Mouse (Mus musculus) stomach, embryonic 15.5 days (tissue): ENCODE measurements at regions not wholly inside any gene's neighbourhood (a gene's known extent, or its start where the extent isn't known, plus 50 kb on each side); places are given as distances from the start of the nearest gene placed in this dataset.

Source experiments
- ATAC-seq: fragments of 200-750 bp; cut with Nextera tagmentation; 2 replicates; pipeline ENCODE4 v1.8.0; 2017; ENCODE audit warnings: low read depth, moderate number of reproducible peaks, moderate TSS enrichment; ENCODE audit not compliant: insufficient read depth, low FRiP score
- H3K27ac ChIP-seq: fragments of 300-500 bp; sonication (generic); 2 replicates; pipeline ENCODE4 v1.5.1; 2015; ENCODE audit warnings: mild to moderate bottlenecking, inconsistent platforms
- H3K27me3 ChIP-seq: fragments of 300-500 bp; sonication (generic); replicated peaks from 2 replicates; pipeline ENCODE4 v1.6.1; 2015; ENCODE audit warnings: inconsistent platforms
- H3K36me3 ChIP-seq: fragments of 300-500 bp; sonication (generic); 2 replicates; pipeline ENCODE4 v1.6.1; 2015; ENCODE audit warnings: inconsistent platforms
- H3K4me1 ChIP-seq: fragments of 300-500 bp; sonication (generic); 2 replicates; pipeline ENCODE4 v1.6.1; 2015; ENCODE audit warnings: inconsistent platforms
- H3K4me2 ChIP-seq: fragments of 300-500 bp; sonication (generic); 2 replicates; pipeline ENCODE4 v1.6.1; 2015; ENCODE audit warnings: mild to moderate bottlenecking, inconsistent platforms
- H3K4me3 ChIP-seq: fragments of 300-500 bp; sonication (generic); replicated peaks from 2 replicates; pipeline ENCODE4 v1.5.1; 2015; ENCODE audit warnings: inconsistent platforms
- H3K9ac ChIP-seq: fragments of 300-500 bp; sonication (generic); 2 replicates; pipeline ENCODE4 v1.6.1; 2015; ENCODE audit warnings: inconsistent platforms
- H3K9me3 ChIP-seq: fragments of 300-500 bp; sonication (generic); 2 replicates; pipeline ENCODE4 v1.6.1; 2016; ENCODE audit warnings: inconsistent platforms
- WGBS: fragments of 180-500 bp; shearing (Covaris S2); methylation state at CpG from one replicate; pipeline ENCODE4 v1.1.7; 2015; 5-methylcytosine and 5-hydroxymethylcytosine counted together

DNA sequence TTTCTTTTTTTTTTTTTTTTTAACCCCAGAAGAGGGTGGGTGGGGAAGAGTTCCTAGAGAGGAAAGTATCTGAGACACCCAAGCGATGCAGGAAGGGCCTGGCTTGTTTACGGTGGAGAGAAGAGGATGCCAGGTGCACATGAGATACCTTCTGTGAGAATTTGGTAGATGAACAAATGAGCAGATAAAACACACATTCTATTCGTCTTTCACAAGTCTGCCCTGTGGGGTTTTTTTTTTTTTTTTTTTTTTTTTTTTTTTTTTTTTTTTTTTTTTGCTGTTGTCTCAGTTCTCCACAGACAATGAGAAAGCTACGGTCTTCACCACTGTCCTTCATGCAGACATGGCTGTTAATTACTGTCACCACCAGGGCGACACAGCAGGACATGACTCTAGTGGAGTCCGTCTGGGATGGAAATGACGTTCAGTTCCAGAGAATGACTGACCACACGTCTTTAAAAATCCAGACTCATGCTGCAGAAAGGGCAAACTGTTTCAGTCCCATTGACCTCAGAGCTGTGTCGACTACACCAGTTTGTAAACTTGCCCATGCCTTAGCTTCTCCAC is 278.3 kb downstream of the Lnpk start:
- Histone ChIP-seq H3K36me3 (no peaks in the 10 kb centered on the region), H3K9ac (no peak overlapping the region), H3K9me3 (no peaks in the 10 kb centered on the region), H3K4me3 (peak overlapping the region; percentile 31; the same call in 1 of the 2 replicates), H3K4me2 (peak overlapping the region; percentile 54), H3K27ac (no peak overlapping the region), H3K4me1 (no peaks in the 10 kb centered on the region), H3K27me3 (no peaks in the 10 kb centered on the region)
- 28% methylated on average over 9 of the region's 9 CpGs for WGBS
- no peak; the same call in 1 of the 2 replicates for ATAC-seq

DNA sequence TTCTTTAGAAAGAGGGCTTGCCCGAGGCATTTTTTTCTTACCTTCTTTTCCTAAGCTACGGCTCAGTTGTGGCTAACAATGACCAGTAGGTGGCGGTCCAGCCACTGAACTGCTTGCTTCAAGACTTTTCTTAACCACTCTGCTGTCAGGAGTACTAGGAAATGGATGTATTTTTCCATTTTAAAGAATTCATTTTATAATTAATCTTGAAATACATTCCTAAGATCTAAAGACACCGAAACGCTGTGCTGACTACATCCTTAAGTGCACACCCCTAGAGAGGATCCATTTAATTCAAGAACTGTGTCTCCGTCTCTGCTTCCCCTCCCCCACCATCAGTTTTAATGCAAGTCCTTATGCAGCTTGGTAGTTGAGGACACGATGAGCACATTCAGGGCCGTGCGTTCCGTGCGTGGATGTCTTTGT is 278.9 kb downstream of the Lnpk start:
- no peaks in the 10 kb centered on the region for H3K36me3 ChIP-seq
- H3K9me3 ChIP-seq, result no peaks in the 10 kb centered on the region
- H3K27ac ChIP-seq, result no peak overlapping the region
- no peaks in the 10 kb centered on the region for H3K27me3 ChIP-seq
- no peak; the same call in 1 of the 2 replicates for ATAC-seq
- no peaks in the 10 kb centered on the region for H3K4me1 ChIP-seq
- no peak overlapping the region for H3K9ac ChIP-seq
- WGBS, result under 1% methylated on average over 11 of the region's 11 CpGs
- peak overlapping the region; percentile 54 for H3K4me2 ChIP-seq
- H3K4me3 ChIP-seq, result peak overlapping the region; percentile 31

DNA sequence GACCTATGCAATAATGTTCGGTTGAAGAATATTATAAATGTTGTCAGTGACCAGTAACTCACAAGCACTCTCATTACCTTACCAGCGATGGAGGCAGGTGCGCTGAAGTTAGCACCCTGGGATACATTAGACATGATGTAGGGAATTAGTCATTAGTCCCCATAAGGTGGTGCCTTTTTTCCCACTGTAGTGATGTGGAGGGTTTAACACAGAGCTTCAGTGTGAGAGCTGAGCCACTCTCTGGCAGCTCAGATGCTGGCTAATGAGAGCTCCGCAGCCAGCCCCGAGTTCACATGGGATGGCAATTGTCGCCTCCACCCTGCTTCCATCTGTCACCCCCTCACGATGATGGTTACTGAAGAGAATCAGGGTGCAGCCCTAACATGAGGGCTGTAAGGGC is 286.6 kb downstream of the Lnpk start:
- 82% methylated on average over 7 of the region's 7 CpGs for WGBS

DNA sequence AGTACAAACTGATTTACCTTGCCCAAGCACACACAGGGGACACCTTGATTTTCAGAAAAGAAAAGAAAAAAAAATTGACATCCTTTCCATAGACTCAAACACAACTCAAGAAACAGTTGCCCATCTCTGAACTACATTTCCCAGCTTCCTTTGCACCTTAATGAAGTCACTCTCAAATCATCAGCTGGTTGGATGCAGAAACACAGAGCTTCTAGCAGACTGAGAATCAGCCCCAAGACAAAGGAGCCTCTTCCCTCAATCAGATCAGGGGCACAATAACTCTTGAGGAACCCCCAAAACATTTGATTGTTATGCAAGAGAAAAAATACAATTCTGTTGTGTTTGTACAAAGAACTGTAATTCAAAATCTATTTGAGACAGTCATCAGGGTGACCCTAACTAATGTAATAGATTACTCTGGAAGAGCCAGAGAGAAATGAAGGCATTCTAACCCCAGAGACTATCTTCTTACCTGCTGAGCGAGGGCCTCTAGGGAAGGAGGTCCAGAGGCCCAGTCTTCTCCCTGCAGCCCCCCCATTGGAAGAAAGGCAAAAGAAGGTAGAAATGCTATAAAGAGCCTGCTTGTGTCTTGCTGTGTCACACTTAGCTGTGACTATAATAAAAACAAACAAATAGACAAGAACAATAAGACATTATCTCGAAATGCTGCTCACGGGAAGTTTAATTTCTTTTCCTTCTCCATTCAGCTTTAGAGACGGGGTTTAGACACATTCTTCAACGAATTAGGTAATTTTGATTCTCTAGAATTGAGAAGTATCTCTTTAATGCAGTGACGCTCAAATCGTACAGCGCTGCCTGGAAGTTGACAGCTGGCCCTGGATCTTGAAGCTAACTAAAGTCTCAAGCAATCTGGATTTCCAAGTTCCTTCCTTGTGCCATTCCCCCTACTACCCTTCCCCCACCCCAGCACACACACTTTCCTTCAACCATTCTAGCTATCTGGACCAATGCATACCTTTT is 287.5 kb downstream of the Lnpk start:
- no peaks in the 10 kb centered on the region for H3K4me1 ChIP-seq
- no peak overlapping the region for H3K27ac ChIP-seq
- no peak overlapping the region for H3K9ac ChIP-seq
- H3K4me2 ChIP-seq, result no peak overlapping the region
- H3K36me3 ChIP-seq, result no peaks in the 10 kb centered on the region
- WGBS, result 81% methylated on average over 8 of the region's 8 CpGs
- ATAC-seq, result no peak
- H3K9me3 ChIP-seq, result no peaks in the 10 kb centered on the region
- no peaks in the 10 kb centered on the region for H3K27me3 ChIP-seq
- no peak overlapping the region for H3K4me3 ChIP-seq

More for the DNA sequence above, 286.6 kb downstream of the Lnpk start:
- Histone ChIP-seq H3K4me2 (no peak overlapping the region), H3K27ac (no peak overlapping the region), H3K4me1 (no peaks in the 10 kb centered on the region), H3K9ac (no peak overlapping the region), H3K4me3 (no peak overlapping the region), H3K27me3 (no peaks in the 10 kb centered on the region), H3K36me3 (no peaks in the 10 kb centered on the region), H3K9me3 (no peaks in the 10 kb centered on the region)
- no peak for ATAC-seq

DNA sequence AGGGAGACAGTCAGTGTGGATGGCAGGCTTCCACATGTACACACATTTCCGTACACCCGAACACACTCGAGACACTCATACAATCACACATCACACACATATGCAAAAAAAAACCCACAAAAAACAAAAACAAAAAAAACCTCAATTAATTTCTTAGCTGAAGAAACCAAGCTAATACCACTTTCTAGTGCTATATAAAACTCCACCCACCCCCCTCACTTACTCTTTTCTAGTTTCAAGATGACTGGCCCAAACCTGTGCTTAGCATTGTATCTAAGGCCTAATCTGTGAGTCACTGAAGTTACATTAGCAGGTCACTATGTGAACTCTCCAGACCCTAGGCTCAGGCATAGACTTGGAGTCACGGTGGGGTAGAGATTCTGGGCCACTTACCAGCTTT is 293.6 kb downstream of the Lnpk start:
- 88% methylated on average over 4 of the region's 4 CpGs for WGBS
- Histone ChIP-seq H3K4me2 (no peak overlapping the region), H3K4me3 (no peak overlapping the region), H3K4me1 (no peaks in the 10 kb centered on the region), H3K9ac (no peak overlapping the region), H3K36me3 (no peaks in the 10 kb centered on the region), H3K27me3 (no peaks in the 10 kb centered on the region), H3K27ac (no peak overlapping the region), H3K9me3 (no peaks in the 10 kb centered on the region)
- no peak for ATAC-seq

DNA sequence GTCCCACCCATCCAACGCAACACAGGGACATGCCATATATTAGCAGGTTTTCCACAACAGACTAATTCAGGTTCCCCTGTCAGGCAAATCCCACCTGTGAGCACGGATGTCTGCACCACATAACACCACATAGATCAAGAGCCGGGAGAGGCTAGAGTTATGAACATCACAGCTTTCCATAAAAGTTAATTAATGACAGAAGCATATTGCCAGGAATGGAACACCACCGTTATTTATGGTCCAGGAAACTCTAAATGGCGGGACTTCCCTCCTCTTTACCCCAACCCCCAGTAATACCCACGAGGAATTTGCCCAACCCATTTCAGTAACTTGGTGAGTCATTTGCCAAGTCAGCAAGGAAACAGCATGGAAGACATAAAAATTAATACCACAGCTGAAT is 314.3 kb downstream of the Lnpk start:
- Histone ChIP-seq H3K4me3 (no peak overlapping the region), H3K4me2 (no peak overlapping the region), H3K9ac (no peak overlapping the region), H3K27ac (no peak overlapping the region), H3K4me1 (no peaks in the 10 kb centered on the region), H3K9me3 (no peaks in the 10 kb centered on the region), H3K27me3 (no peaks in the 10 kb centered on the region), H3K36me3 (no peaks in the 10 kb centered on the region)
- 81% methylated on average over 6 of the region's 6 CpGs for WGBS
- no peak for ATAC-seq

DNA sequence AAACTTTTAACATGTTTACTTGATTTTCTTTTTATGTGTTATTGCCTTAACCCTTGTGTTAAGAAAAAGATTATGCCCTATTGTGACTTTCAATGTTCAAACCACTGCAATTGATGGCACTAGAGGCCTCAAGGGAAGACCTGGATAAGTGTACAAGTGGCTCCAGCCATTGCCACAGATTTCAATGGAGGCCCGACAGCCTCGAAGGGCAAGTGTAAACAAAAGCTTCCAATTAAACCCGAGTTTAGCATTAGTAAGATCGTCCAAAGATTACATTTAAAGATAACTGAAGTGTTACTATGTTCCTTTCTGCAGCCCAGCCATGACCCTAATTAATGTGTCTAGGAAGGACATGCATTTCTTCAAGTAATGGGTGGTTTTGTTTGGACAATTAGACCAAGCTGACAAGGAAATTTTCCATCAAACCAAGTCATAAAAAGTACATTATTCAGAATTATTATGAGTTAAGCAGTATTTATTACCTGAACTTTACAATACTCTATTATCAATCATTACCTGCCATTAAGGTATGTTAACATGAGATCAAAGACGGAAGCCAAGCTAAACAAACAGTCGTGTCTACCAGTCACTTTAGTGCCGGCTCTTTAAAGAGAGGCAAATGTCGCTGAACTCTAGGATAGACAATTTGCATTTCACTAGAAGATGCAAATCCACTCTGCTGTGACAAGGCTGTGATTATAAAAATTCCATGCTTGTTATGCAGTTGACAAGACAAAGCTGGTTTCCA is 322.0 kb downstream of the Lnpk start:
- ATAC-seq, result no peak
- WGBS, result 10% methylated on average over 8 of the region's 8 CpGs

DNA sequence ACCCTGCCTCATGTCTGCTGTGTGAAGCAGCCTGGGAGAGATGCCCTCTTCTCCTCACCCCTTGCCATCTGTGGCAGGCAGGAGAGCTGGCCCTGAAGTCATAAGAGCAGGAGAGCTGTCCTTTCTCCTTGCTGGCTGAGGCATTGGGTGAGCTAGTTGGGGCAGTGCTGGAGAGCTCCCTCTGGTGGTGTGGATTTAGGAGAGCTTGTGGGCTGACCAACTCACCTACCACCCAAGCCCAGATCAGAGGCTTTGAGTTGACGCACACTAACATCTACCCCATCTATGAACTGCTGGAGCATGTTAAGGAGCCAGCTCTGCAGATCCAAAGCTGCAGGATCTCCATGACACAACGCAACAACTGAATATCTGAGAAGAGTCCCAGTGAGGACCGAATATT is 331.7 kb downstream of the Lnpk start:
- Histone ChIP-seq H3K9ac (no peak overlapping the region), H3K36me3 (no peaks in the 10 kb centered on the region), H3K27ac (no peak overlapping the region), H3K4me1 (no peaks in the 10 kb centered on the region; the same call in 1 of the 2 replicates), H3K27me3 (no peaks in the 10 kb centered on the region), H3K9me3 (no peaks in the 10 kb centered on the region), H3K4me3 (no peak overlapping the region), H3K4me2 (no peak overlapping the region)
- no peak for ATAC-seq
- WGBS, result 87% methylated on average over 3 of the region's 3 CpGs

More for the DNA sequence above, 322.0 kb downstream of the Lnpk start:
- Histone ChIP-seq H3K9me3 (no peaks in the 10 kb centered on the region), H3K27me3 (no peaks in the 10 kb centered on the region), H3K27ac (no peak overlapping the region), H3K4me3 (no peak overlapping the region), H3K9ac (no peak overlapping the region), H3K4me1 (no peaks in the 10 kb centered on the region), H3K4me2 (no peak overlapping the region), H3K36me3 (no peaks in the 10 kb centered on the region)

DNA sequence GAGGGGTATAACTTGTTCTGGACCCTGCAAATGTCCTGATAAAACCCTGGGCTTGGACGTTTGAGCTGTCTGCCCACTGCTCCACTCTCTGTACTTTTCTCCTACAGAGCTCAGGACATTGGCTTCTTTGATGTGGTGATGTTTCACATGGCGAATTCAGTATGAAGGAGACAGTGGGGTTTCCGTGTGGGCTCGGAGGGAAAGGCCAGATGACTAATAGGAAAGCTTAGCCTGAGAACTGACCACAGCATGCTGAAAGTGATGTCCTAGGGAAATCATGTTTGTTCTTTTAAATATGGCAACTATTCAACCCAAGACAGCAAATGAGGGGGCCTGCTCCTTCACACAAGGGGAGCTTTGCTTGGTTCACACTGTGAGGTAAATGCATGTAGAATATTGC is 332.6 kb downstream of the Lnpk start:
- Histone ChIP-seq H3K4me1 (no peaks in the 10 kb centered on the region; the same call in 1 of the 2 replicates), H3K4me2 (no peak overlapping the region), H3K36me3 (no peaks in the 10 kb centered on the region), H3K9me3 (no peaks in the 10 kb centered on the region), H3K9ac (no peak overlapping the region), H3K4me3 (no peak overlapping the region), H3K27me3 (no peaks in the 10 kb centered on the region), H3K27ac (no peak overlapping the region)
- 81% methylated on average over 4 of the region's 4 CpGs for WGBS
- ATAC-seq, result no peak

DNA sequence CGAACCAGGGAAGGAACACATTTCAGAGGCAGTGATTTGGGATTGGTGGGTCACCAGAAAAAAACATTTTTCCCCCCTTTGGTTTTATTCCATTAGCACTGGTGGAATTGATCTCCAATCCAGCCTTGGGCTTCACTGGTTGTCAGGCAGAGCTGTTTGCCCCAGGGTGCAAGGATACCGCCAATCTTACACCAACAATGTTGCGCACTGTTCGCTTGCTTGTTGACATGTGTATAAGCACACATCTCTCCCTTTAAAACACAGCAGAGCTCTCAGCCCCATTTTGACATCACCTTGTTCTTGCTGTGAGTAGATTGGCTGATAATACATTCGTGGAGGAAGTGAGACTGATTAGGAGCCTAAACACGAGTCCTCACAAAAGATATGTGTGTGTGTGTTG is 333.1 kb upstream of the Atp5g3 start:
- Histone ChIP-seq H3K4me1 (no peaks in the 10 kb centered on the region; the same call in 1 of the 2 replicates), H3K9ac (no peak overlapping the region), H3K27ac (no peak overlapping the region), H3K9me3 (no peaks in the 10 kb centered on the region), H3K4me2 (peak overlapping the region; percentile 0; the same call in 1 of the 2 replicates), H3K27me3 (no peaks in the 10 kb centered on the region), H3K36me3 (no peaks in the 10 kb centered on the region), H3K4me3 (no peak overlapping the region)
- ATAC-seq, result no peak
- 72% methylated on average over 6 of the region's 6 CpGs for WGBS

DNA sequence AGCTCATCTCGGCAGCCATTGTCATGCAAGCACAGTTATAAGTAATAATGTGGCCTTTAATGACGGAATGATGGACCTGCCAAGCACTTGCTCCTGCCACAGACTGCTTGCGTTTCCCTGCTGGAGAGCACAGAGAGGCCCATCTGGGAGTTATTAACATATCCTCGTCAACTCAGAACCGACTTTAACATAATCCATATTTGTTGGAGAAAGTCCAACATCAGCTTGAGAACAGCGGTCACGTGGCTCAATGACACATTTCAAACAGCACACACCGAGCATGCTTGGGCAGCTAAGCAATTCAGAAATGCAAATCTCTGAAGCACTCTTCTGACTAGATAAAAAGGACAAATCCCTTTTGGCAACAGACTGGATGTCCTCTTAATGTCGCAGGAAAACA is 332.7 kb upstream of the Atp5g3 start:
- Histone ChIP-seq H3K27me3 (no peaks in the 10 kb centered on the region), H3K9me3 (no peaks in the 10 kb centered on the region), H3K4me1 (no peaks in the 10 kb centered on the region; the same call in 1 of the 2 replicates), H3K4me3 (no peak overlapping the region), H3K36me3 (no peaks in the 10 kb centered on the region), H3K9ac (no peak overlapping the region), H3K27ac (no peak overlapping the region), H3K4me2 (peak overlapping the region; percentile 0; the same call in 1 of the 2 replicates)
- ATAC-seq, result no peak
- WGBS, result 35% methylated on average over 9 of the region's 9 CpGs

DNA sequence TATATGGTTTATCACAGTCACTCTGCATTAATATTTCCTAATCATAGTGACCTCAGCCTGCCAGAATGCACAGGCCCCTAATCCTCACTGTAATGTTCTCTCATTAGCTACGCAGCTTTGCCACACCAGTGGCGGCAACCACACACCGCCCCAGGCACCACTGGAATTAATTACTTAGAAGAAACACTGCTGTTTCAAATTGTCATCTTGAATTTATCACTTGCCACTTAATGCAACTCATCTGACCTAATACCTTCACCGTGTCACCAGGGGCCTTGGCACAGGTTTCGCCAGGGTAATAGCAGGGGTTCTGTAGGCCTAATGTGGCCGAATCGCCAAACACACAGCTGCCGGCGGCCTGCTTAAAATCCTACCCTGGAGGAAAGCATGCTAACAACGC is 328.5 kb upstream of the Atp5g3 start:
- no peak for ATAC-seq
- WGBS, result 83% methylated on average over 10 of the region's 10 CpGs
- Histone ChIP-seq H3K27ac (no peak overlapping the region), H3K4me3 (no peak overlapping the region), H3K4me1 (no peaks in the 10 kb centered on the region; the same call in 1 of the 2 replicates), H3K9ac (no peak overlapping the region), H3K9me3 (no peaks in the 10 kb centered on the region), H3K36me3 (no peaks in the 10 kb centered on the region), H3K4me2 (no peak overlapping the region), H3K27me3 (no peaks in the 10 kb centered on the region)
